ENCODE assay signal across 17 mouse cellular contexts in the genomic region with DNA sequence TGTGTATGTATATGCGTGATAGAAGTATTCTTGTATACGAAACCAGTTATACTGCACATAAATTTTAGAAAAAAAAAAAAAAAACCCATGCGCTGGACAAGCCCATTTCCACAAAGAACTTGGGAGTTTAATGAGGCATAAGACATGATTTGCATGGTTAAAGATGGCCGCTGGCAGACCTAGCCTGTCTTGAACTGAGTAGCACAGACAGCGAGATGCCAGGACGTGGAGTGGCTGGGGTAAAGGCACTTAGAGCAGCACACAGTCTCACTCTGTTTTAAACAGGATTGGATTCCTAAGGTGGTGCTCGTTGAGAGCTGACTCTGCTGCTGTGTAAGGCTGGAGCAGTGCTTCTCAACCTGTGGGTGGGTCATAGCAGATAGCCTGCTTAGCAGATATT.
A peak's percentile ranks its signal among the peaks of the same experiment; 100 is the strongest.
DNase-seq lines count a peak whose midpoint lies in the region; ATAC-seq lines count a peak whose summit lies in the region.
"Had no signal": no experiment of that assay in that cellular context is flagged by ENCODE, and none has a peak within 500 bp of the region (broad histone marks: within the 10 kb centered on the region; RNA-seq: fewer than 3 reads in every experiment).

No protein-coding gene starts in this region.

- no peak overlapping the region for H3K9ac ChIP-seq in hindbrain, embryonic 14.5 days
- H3K9ac ChIP-seq in kidney, embryonic 16.5 days (replicated peaks; ENCODE audit: low read length) = no peak overlapping the region
- H3K9ac ChIP-seq in embryonic facial prominence, embryonic 14.5 days (ENCODE audit: low read depth, low read length) = no peak overlapping the region
- H3K9ac ChIP-seq in neural tube, embryonic 14.5 days (replicated peaks; ENCODE audit: low read depth, low read length) = no peak overlapping the region
- H3K9ac ChIP-seq: forebrain, embryonic 12.5 days; heart, embryonic 12.5 days had no signal

- no peaks in the 10 kb centered on the region for H3K36me3 ChIP-seq in hindbrain, embryonic 10.5 days
- H3K36me3 ChIP-seq in hindbrain, embryonic 14.5 days (replicated peaks; ENCODE audit: control insufficient read depth, insufficient read depth) = no peaks in the 10 kb centered on the region
- H3K36me3 ChIP-seq in kidney, embryonic 16.5 days (ENCODE audit: insufficient read depth, low read length) = no peaks in the 10 kb centered on the region
- no peaks in the 10 kb centered on the region for H3K36me3 ChIP-seq in embryonic facial prominence, embryonic 14.5 days (ENCODE audit: control insufficient read depth, insufficient read depth, low read length)
- H3K36me3 ChIP-seq in neural tube, embryonic 14.5 days (ENCODE audit: control insufficient read depth, insufficient read depth, low read length) = no peaks in the 10 kb centered on the region
- H3K36me3 ChIP-seq: forebrain, embryonic 12.5 days; heart, embryonic 12.5 days had no signal

- no peak overlapping the region for H3K4me2 ChIP-seq in hindbrain, embryonic 14.5 days (replicated peaks)
- no peak overlapping the region for H3K4me2 ChIP-seq in kidney, embryonic 16.5 days (replicated peaks; ENCODE audit: low read depth, low read length)
- H3K4me2 ChIP-seq in embryonic facial prominence, embryonic 14.5 days (ENCODE audit: low read depth, low read length) = no peak overlapping the region
- H3K4me2 ChIP-seq in neural tube, embryonic 14.5 days (ENCODE audit: low read depth, low read length) = no peak overlapping the region
- H3K4me2 ChIP-seq: forebrain, embryonic 12.5 days; heart, embryonic 12.5 days had no signal

- H3K4me3 ChIP-seq in hindbrain, embryonic 10.5 days = no peak overlapping the region
- H3K4me3 ChIP-seq in hindbrain, embryonic 14.5 days (replicated peaks; ENCODE audit: low read length) = no peak overlapping the region
- H3K4me3 ChIP-seq in kidney, embryonic 16.5 days (ENCODE audit: low read length) = no peak overlapping the region
- H3K4me3 ChIP-seq in embryonic facial prominence, embryonic 14.5 days (ENCODE audit: low read depth, low read length) = no peak overlapping the region
- H3K4me3 ChIP-seq in neural tube, embryonic 14.5 days (ENCODE audit: low read depth, low read length) = no peak overlapping the region
- H3K4me3 ChIP-seq: forebrain, embryonic 12.5 days; heart, embryonic 12.5 days had no signal

- H3K27ac ChIP-seq in hindbrain, embryonic 10.5 days = 0 out of 2 replicates have a peak overlapping the region, but pooled peaks have one; percentile 2
- H3K27ac ChIP-seq in hindbrain, embryonic 14.5 days = no peak overlapping the region
- H3K27ac ChIP-seq in kidney, embryonic 16.5 days (ENCODE audit: low read length) = peak overlapping the region; percentile 84
- peak overlapping the region; percentile 35; the same call in 1 of the 2 replicates for H3K27ac ChIP-seq in embryonic facial prominence, embryonic 14.5 days (replicated peaks; ENCODE audit: low read depth, low read length)
- no peak overlapping the region for H3K27ac ChIP-seq in neural tube, embryonic 14.5 days (ENCODE audit: low read depth, low read length)
- H3K27ac ChIP-seq: forebrain, embryonic 12.5 days had no signal

- ATAC-seq in hindbrain, embryonic 14.5 days (ENCODE audit: low FRiP score) = no peak
- ATAC-seq in kidney, embryonic 16.5 days (ENCODE audit: low FRiP score, low TSS enrichment) = peak; percentile 28; the same call in 1 of the 2 replicates
- ATAC-seq in embryonic facial prominence, embryonic 14.5 days (ENCODE audit: low read depth) = no peak
- 0 out of 2 replicates have a peak, but pooled peaks have one; percentile 63 for ATAC-seq in neural tube, embryonic 14.5 days (ENCODE audit: low read depth)
- ATAC-seq: forebrain, embryonic 16.5 days had no signal

- WGBS in hindbrain, embryonic 10.5 days = 88% methylated on average over 7 of the region's 7 CpGs
- 63% methylated on average over 7 of the region's 7 CpGs for WGBS in hindbrain, embryonic 14.5 days
- 39% methylated on average over 7 of the region's 7 CpGs for WGBS in kidney, embryonic 16.5 days
- 79% methylated on average over 7 of the region's 7 CpGs for WGBS in embryonic facial prominence, embryonic 14.5 days
- WGBS in neural tube, embryonic 14.5 days = 38% methylated on average over 7 of the region's 7 CpGs

- no peaks in the 10 kb centered on the region for H3K9me3 ChIP-seq in hindbrain, embryonic 10.5 days
- H3K9me3 ChIP-seq in hindbrain, embryonic 14.5 days (ENCODE audit: control insufficient read depth, low read length) = no peaks in the 10 kb centered on the region
- no peaks in the 10 kb centered on the region for H3K9me3 ChIP-seq in kidney, embryonic 16.5 days (ENCODE audit: low read length)
- H3K9me3 ChIP-seq in embryonic facial prominence, embryonic 14.5 days (ENCODE audit: control insufficient read depth, low read length) = 0 out of 2 replicates have a peak, but pooled peaks cover 3% of the 10 kb centered on the region
- no peaks in the 10 kb centered on the region for H3K9me3 ChIP-seq in neural tube, embryonic 14.5 days (ENCODE audit: control insufficient read depth, low read length)
- H3K9me3 ChIP-seq: forebrain, embryonic 12.5 days had no signal

- no peaks in the 10 kb centered on the region for H3K27me3 ChIP-seq in hindbrain, embryonic 10.5 days (ENCODE audit: insufficient read depth, poor library complexity, severe bottlenecking)
- H3K27me3 ChIP-seq in hindbrain, embryonic 14.5 days (ENCODE audit: control insufficient read depth, insufficient read depth, low read length) = no peaks in the 10 kb centered on the region
- H3K27me3 ChIP-seq in kidney, embryonic 16.5 days (ENCODE audit: insufficient read depth, low read length) = no peaks in the 10 kb centered on the region
- no peaks in the 10 kb centered on the region for H3K27me3 ChIP-seq in embryonic facial prominence, embryonic 14.5 days (replicated peaks; ENCODE audit: control insufficient read depth, insufficient read depth, low read length)
- H3K27me3 ChIP-seq in neural tube, embryonic 14.5 days (ENCODE audit: control insufficient read depth, insufficient read depth, low read length) = no peaks in the 10 kb centered on the region
- H3K27me3 ChIP-seq: CH12.LX; forebrain, embryonic 12.5 days; heart, embryonic 12.5 days had no signal

- peaks cover 49% of the 10 kb centered on the region for H3K4me1 ChIP-seq in hindbrain, embryonic 10.5 days (replicated peaks)
- H3K4me1 ChIP-seq in hindbrain, embryonic 14.5 days (replicated peaks; ENCODE audit: control insufficient read depth, insufficient read depth, low read length) = 0 out of 2 replicates have a peak, but pooled peaks cover 23% of the 10 kb centered on the region
- H3K4me1 ChIP-seq in kidney, embryonic 16.5 days (ENCODE audit: insufficient read depth, low read length) = peaks cover 68% of the 10 kb centered on the region
- H3K4me1 ChIP-seq in embryonic facial prominence, embryonic 14.5 days (ENCODE audit: control insufficient read depth, insufficient read depth, low read length) = peaks cover 37% of the 10 kb centered on the region
- no peaks in the 10 kb centered on the region for H3K4me1 ChIP-seq in neural tube, embryonic 14.5 days (ENCODE audit: control insufficient read depth, insufficient read depth, low read length)

- no peak for DNase-seq in hindbrain, embryonic 10.5 days (ENCODE audit: low spot score)
- DNase-seq in hindbrain, embryonic 14.5 days (ENCODE audit: low spot score) = no peak
- DNase-seq in kidney, postnatal 4 days = no peak
- no peak for DNase-seq in embryonic facial prominence, embryonic 14.5 days (ENCODE audit: low spot score)
- DNase-seq in Muller cell, postnatal 12 days (ENCODE audit: inconsistent ontology term) = no peak
- DNase-seq: adrenal gland, adult 2 months; adrenal gland, postnatal 25 days; cerebellum, adult 18-20 months; cerebellum, adult 9-11 months; cerebellum, postnatal 36 days; gastrocnemius, postnatal 25 days had no signal

Comparison
In these comparisons a context has a peak if more than half of its experiments do, and no peak if none do; other contexts are left out.
1. H3K27ac ChIP-seq: peak in hindbrain, embryonic 10.5 days (single experiment), kidney, embryonic 16.5 days (single experiment) and embryonic facial prominence, embryonic 14.5 days (single experiment); none in hindbrain, embryonic 14.5 days (single experiment) and neural tube, embryonic 14.5 days (single experiment).
2. ATAC-seq: peak in kidney, embryonic 16.5 days (single experiment) and neural tube, embryonic 14.5 days (single experiment); none in hindbrain, embryonic 14.5 days (single experiment) and embryonic facial prominence, embryonic 14.5 days (single experiment).